Mouse (Mus musculus): ENCODE results near the gene Ano8. TPM values are rescaled to one million over a fixed set of nuclear protein-coding genes. Genes with fewer than 3 reads are reported as not detected.

The Ano8 gene
- 0.45 TPM for polyA plus RNA-seq (2014; fragmentation: Illumina TruSeq; extraction: RNeasy Lipid Tissue Mini Kit (QIAGEN cat#74804); ENCODE audit: low read depth, low replicate concordance)

DNA sequence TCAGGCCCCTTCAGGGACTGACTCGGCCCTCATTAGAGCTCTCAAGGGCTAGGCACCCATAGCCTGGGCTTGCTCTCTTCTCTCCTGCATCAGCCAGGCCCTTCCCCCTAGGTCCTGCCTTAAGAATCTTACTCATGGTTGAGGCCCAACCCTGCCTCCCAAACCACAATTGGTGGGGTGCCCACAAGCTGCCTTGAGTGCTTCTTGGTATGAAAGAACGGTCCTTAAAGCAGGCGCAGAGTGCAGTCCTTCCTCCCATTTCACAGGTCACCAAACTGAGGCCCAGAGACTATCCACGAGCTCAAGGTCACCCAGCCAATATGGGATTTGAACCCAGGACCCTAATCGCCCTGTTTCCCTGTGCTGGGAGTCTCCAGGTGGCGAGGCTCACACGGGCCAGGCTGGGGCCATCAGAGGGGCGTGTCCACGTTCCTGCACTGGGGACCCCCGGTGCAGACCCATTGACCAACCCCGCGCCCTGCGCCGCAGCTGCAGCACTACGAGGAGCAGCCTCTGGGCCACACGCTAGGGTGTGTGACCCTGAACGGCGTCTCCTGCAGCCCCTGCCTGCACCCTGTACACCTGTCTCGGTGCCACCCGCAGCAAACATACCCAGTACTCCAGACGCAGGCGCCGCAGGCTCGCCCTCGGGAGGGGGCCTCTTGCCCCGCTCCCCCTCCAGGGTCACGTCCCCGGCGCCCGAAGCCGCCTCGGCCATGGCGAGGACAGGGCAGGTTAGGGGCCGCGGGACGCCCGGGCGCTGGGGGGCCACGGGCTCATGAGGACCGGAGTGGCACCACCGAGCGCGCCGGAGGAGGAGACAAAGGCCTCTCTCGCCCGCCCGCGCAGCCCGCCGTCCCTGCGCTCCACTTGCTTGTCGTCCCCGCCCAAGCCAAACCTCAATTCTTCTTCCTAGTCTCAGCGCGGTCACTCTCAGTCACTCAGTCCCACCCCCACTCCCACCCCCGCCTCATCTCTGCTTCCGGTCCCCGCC, at the start of gene Ano8:
Ano8 (minus strand) TSS at position 822 of the 994 bp plus-strand sequence.

DNA sequence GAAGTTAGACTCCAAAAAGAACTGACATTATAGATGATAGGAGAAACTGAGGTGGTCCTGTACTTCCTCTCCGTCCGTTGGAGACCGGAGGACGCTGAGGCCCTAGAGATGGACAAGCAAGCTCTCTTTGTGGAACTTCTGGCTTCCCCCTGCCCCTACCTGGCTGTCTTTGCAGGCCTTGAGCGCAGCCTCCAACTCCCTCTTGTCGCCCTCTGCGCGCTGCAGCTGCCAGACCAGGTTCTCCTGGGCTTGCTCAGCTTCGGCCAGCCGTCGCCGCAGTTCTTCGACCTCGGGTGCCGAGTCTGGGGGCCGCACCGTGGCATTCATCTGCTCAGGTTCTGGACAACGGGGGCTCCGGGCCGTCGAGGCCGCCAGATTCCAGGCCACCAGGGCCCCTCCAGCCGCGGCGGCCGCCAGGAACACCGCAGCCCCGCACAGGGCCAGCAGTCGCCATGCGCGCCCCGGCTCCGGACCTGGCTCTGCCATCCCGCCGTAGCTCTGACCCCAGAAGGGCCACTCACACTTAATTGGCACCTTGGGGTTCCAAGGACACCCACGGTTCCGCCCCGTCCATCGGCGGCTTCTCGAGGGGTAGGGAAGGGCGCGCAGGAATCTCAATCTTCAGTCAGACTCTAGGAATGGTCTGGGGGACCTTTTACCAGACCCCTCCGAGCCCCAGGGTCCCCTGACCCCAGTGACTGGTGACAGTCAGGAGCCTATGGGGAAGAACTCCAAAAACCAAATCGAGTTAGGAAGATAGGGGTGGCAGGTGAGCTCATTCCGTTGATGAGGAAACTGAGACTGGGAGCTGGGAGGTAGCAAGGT, 39.7 kb upstream of the Ano8 start, which contains the start of gene Ccdc194:
Ccdc194 (minus strand) TSS at position 486 of the 825 bp plus-strand sequence.

DNA sequence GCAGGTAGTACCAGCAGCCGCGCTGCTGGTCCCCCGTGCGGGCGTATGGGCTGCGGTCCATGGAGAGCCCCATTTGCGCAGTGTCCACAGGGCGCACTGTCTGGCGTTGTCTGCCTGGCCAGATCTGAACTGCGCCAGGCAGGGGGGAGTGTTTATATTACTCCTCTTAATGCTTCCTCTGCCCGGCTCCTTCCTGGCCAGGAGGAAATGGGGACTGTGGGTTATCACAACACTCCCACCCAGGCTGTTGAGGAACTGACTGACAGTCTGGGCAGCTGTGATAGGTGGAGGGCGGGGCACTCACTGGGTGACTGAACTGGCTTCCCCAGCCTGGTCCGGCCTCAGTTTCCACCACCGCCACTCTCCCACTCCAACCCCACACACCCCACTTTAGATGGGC, 25.9 kb upstream of the Ano8 start, which contains the start of gene Plvap:
Plvap (minus strand) TSS at position 109 of the 400 bp plus-strand sequence.

DNA sequence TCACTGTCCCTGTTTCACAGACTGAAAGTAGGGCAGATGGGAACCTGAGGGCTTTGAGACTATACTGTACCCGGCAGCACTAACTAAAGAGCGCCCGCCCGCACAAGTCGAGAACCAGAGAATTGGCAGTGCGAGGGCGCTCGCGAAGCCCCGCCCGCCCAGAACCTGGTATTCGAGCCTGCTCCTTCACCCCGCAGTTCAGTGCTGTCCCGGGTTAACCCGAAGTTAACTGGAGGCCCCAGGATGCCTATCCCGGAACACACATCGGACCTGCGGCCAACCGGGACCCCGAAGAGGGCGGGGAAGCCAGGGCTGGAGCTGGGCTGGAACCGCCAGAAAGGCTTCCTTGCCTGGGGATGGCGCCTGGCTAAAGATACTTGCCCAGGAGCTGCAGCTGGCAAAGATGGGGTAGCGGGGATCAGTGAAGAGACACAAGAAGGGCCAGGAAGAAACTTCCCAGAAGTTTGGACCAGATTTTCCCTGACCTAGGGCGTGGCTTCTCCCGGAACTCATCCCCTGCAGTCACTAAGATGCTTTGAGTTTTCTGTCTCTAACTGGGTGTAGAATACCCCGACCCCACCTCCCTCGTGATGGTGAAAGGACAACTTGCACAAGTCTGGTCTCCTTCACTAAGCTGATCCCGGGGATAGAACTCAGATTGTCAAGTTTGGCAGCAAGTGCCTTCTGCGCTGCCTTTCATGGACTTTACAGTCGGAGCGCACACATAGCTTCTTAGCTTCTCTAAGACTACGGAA, 2.1 kb upstream of the Ano8 start, which contains the start of gene Gtpbp3:
Gtpbp3 (plus strand) TSS at position 413 of the 755 bp plus-strand sequence.

DNA sequence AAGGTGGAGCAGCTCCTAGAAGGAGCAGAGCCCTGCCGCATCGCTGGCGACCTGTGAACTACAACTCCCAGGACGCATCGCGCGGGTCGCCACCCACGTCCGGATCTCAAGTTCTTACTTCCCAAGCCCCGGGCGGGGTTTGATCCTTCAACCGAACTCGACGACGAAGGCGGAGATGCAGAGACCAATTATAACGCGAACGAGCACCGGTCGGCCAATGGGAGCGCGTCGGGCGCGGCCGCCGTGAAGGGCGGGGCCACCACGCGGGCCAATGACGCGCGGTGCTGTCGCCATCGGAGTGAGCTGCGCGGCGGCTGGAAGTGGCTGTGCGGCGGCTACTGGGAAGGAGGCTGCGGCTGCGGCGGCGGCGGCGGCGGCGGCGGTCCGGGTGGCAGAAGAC, 16.8 kb downstream of the Ano8 start, which contains the start of gene Dda1:
Dda1 (plus strand) TSS at position 284 of the 400 bp plus-strand sequence.

DNA sequence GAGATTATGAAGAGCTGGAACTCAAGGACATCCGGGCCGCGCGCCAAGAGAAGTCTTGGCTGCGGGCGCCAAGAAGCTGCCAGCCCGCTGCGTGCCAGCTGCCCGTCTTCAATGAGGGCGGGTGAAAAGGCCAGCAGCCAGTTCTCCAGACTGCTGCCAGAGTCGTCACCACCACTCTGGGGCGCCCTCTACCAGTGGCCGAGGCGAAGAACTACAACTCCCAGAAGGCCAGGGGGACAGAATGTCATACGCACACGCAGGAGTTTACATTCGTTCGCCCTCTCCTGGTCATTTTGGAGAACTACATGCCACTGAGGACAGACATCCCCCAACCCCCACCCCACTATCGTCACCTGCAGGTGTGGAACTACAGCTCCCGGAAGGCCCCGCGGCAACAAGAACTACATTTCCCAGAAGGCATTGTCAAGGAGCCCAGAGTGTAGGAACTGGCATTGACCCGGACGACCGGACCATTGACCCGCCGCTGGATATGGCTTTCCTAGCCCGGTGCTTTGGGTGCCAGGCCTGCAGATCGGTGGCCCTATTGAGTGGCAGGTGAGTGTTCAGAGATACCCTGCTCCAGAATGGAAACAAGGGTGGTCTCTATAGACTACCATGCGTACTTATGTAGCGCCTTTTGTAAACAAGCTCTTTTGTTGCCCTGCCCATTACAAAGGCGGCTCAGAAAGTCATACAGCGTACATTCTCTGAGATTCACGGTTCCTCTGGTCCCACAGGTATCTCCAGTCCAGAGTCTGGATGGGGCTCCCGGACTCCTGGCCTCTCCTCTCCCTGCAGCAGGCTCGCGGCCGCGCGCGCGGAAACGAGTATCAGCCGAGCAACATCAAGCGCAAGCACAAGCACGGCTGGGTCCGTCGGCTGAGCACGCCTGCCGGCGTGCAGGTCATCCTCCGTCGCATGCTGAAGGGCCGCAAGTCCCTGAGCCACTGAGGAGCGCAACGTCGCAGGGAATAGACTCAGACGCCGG, 21.0 kb downstream of the Ano8 start, which contains the start of gene Mrpl34:
Mrpl34 (plus strand) TSS at position 447 of the 988 bp plus-strand sequence.

DNA sequence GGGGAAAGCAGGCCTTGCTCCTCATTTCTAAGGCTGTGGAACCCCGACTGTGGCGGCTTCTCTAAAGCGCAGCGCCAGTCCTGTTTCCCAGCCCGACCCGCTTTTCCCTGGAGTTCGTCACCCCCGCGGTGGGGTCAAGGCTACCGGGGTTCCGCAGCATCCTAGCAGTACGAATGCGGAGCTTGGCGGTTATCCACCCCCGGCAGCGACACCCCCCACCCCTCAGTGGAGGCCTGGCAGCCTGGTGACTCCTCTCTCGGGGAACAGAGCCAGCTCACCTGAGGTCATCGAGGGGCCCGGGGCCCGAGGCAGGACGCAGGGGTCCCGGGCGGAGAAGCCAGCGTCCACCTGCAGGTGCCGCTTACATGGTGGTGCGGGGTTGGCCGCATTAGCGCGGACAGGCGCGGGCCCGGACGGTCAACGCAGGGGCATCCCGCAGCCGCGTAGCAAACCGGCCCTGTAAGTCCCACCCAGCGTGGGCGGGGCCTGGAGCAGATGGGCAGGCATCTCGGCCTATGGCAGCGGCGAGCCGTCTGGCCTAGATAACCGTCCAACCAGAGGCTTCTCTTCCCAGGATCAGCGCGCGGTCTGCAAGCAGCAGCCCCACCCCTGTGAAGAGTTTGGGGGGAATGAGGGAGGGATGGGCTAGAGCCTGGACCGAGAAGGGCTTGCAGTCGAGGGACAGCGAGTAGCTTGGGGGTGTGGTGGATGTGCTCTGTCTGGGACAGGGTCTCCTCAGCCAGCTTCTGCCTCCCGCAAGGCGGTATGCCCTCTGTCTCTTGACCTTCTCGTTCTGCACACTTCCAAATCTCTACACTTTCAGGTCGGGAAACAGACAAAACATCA, 22.4 kb downstream of the Ano8 start, which contains the start of gene Abhd8:
Abhd8 (minus strand) TSS at position 468 of the 846 bp plus-strand sequence.

Other genes starting within 250 kb of the Ano8 start
- gene Myo9b, start 213.2 kb downstream of the Ano8 start, polyA plus RNA-seq (2014; fragmentation: Illumina TruSeq; extraction: RNeasy Lipid Tissue Mini Kit (QIAGEN cat#74804); ENCODE audit: low read depth, low replicate concordance), result 2.4 TPM
- gene Haus8, start 213.0 kb downstream of the Ano8 start, polyA plus RNA-seq (2014; fragmentation: Illumina TruSeq; extraction: RNeasy Lipid Tissue Mini Kit (QIAGEN cat#74804); ENCODE audit: low read depth, low replicate concordance), result 1.6 TPM
- gene Use1, start 119.1 kb downstream of the Ano8 start, polyA plus RNA-seq (2014; fragmentation: Illumina TruSeq; extraction: RNeasy Lipid Tissue Mini Kit (QIAGEN cat#74804); ENCODE audit: low read depth, low replicate concordance), result 5.1 TPM
- gene Ocel1, start 114.7 kb downstream of the Ano8 start, polyA plus RNA-seq (2014; fragmentation: Illumina TruSeq; extraction: RNeasy Lipid Tissue Mini Kit (QIAGEN cat#74804); ENCODE audit: low read depth, low replicate concordance), result 1.1 TPM
- gene Nr2f6, start 104.0 kb downstream of the Ano8 start, polyA plus RNA-seq (2014; fragmentation: Illumina TruSeq; extraction: RNeasy Lipid Tissue Mini Kit (QIAGEN cat#74804); ENCODE audit: low read depth, low replicate concordance), result 9.2 TPM
- 1.0 TPM for gene Ushbp1, start 90.2 kb downstream of the Ano8 start, polyA plus RNA-seq (2014; fragmentation: Illumina TruSeq; extraction: RNeasy Lipid Tissue Mini Kit (QIAGEN cat#74804); ENCODE audit: low read depth, low replicate concordance)
- gene Babam1, start 89.1 kb downstream of the Ano8 start, polyA plus RNA-seq (2014; fragmentation: Illumina TruSeq; extraction: RNeasy Lipid Tissue Mini Kit (QIAGEN cat#74804); ENCODE audit: low read depth, low replicate concordance), result 20.7 TPM
- gene Ankle1, start 80.0 kb downstream of the Ano8 start, polyA plus RNA-seq (2014; fragmentation: Illumina TruSeq; extraction: RNeasy Lipid Tissue Mini Kit (QIAGEN cat#74804); ENCODE audit: low read depth, low replicate concordance), result not detected
- not detected for gene Abhd8, start 22.3 kb downstream of the Ano8 start, polyA plus RNA-seq (2014; fragmentation: Illumina TruSeq; extraction: RNeasy Lipid Tissue Mini Kit (QIAGEN cat#74804); ENCODE audit: low read depth, low replicate concordance)
- gene Mrpl34, start 21.0 kb downstream of the Ano8 start, polyA plus RNA-seq (2014; fragmentation: Illumina TruSeq; extraction: RNeasy Lipid Tissue Mini Kit (QIAGEN cat#74804); ENCODE audit: low read depth, low replicate concordance), result 5.9 TPM
- 1.1 TPM for gene Dda1, start 16.8 kb downstream of the Ano8 start, polyA plus RNA-seq (2014; fragmentation: Illumina TruSeq; extraction: RNeasy Lipid Tissue Mini Kit (QIAGEN cat#74804); ENCODE audit: low read depth, low replicate concordance)
- gene Gtpbp3, start 2.1 kb upstream of the Ano8 start, polyA plus RNA-seq (2014; fragmentation: Illumina TruSeq; extraction: RNeasy Lipid Tissue Mini Kit (QIAGEN cat#74804); ENCODE audit: low read depth, low replicate concordance), result 0.64 TPM
- gene Plvap, start 25.8 kb upstream of the Ano8 start, polyA plus RNA-seq (2014; fragmentation: Illumina TruSeq; extraction: RNeasy Lipid Tissue Mini Kit (QIAGEN cat#74804); ENCODE audit: low read depth, low replicate concordance), result 3.6 TPM
- not detected for gene Ccdc194, start 39.7 kb upstream of the Ano8 start, polyA plus RNA-seq (2014; fragmentation: Illumina TruSeq; extraction: RNeasy Lipid Tissue Mini Kit (QIAGEN cat#74804); ENCODE audit: low read depth, low replicate concordance)
- gene Bst2, start 51.5 kb upstream of the Ano8 start, polyA plus RNA-seq (2014; fragmentation: Illumina TruSeq; extraction: RNeasy Lipid Tissue Mini Kit (QIAGEN cat#74804); ENCODE audit: low read depth, low replicate concordance), result 29.0 TPM
- gene Mvb12a, start 57.0 kb upstream of the Ano8 start, polyA plus RNA-seq (2014; fragmentation: Illumina TruSeq; extraction: RNeasy Lipid Tissue Mini Kit (QIAGEN cat#74804); ENCODE audit: low read depth, low replicate concordance), result 3.5 TPM
- not detected for gene Tmem221, start 72.9 kb upstream of the Ano8 start, polyA plus RNA-seq (2014; fragmentation: Illumina TruSeq; extraction: RNeasy Lipid Tissue Mini Kit (QIAGEN cat#74804); ENCODE audit: low read depth, low replicate concordance)
- gene Nxnl1, start 80.6 kb upstream of the Ano8 start, polyA plus RNA-seq (2014; fragmentation: Illumina TruSeq; extraction: RNeasy Lipid Tissue Mini Kit (QIAGEN cat#74804); ENCODE audit: low read depth, low replicate concordance), result not detected
- gene Slc27a1, start 82.9 kb upstream of the Ano8 start, polyA plus RNA-seq (2014; fragmentation: Illumina TruSeq; extraction: RNeasy Lipid Tissue Mini Kit (QIAGEN cat#74804); ENCODE audit: low read depth, low replicate concordance), result 0.90 TPM
- gene Pgls, start 106.2 kb upstream of the Ano8 start, polyA plus RNA-seq (2014; fragmentation: Illumina TruSeq; extraction: RNeasy Lipid Tissue Mini Kit (QIAGEN cat#74804); ENCODE audit: low read depth, low replicate concordance), result 0.69 TPM
- gene Fam129c, start 111.7 kb upstream of the Ano8 start, polyA plus RNA-seq (2014; fragmentation: Illumina TruSeq; extraction: RNeasy Lipid Tissue Mini Kit (QIAGEN cat#74804); ENCODE audit: low read depth, low replicate concordance), result not detected
- gene Colgalt1, start 125.0 kb upstream of the Ano8 start, polyA plus RNA-seq (2014; fragmentation: Illumina TruSeq; extraction: RNeasy Lipid Tissue Mini Kit (QIAGEN cat#74804); ENCODE audit: low read depth, low replicate concordance), result 29.0 TPM
- gene Unc13a, start 185.8 kb upstream of the Ano8 start, polyA plus RNA-seq (2014; fragmentation: Illumina TruSeq; extraction: RNeasy Lipid Tissue Mini Kit (QIAGEN cat#74804); ENCODE audit: low read depth, low replicate concordance), result not detected
- gene Jak3, start 190.3 kb upstream of the Ano8 start, polyA plus RNA-seq (2014; fragmentation: Illumina TruSeq; extraction: RNeasy Lipid Tissue Mini Kit (QIAGEN cat#74804); ENCODE audit: low read depth, low replicate concordance), result 0.11 TPM
- not detected for gene Insl3, start 203.3 kb upstream of the Ano8 start, polyA plus RNA-seq (2014; fragmentation: Illumina TruSeq; extraction: RNeasy Lipid Tissue Mini Kit (QIAGEN cat#74804); ENCODE audit: low read depth, low replicate concordance)
- gene B3gnt3, start 215.8 kb upstream of the Ano8 start, polyA plus RNA-seq (2014; fragmentation: Illumina TruSeq; extraction: RNeasy Lipid Tissue Mini Kit (QIAGEN cat#74804); ENCODE audit: low read depth, low replicate concordance), result 2.3 TPM
- gene Fcho1, start 239.8 kb upstream of the Ano8 start, polyA plus RNA-seq (2014; fragmentation: Illumina TruSeq; extraction: RNeasy Lipid Tissue Mini Kit (QIAGEN cat#74804); ENCODE audit: low read depth, low replicate concordance), result not detected

All from liver, adult 10 weeks (tissue).